Mouse (Mus musculus) lung, adult 2 months (tissue): ENCODE results near the gene Ppp6r1.

Source experiments
- CTCF ChIP-seq: fragments of 200-500 bp; IDR thresholded peaks from 2 replicates; pipeline ENCODE4 v1.5.1; 2011; ENCODE audit warnings: mild to moderate bottlenecking, low read length, control low read depth; ENCODE audit not compliant: insufficient read depth
- POLR2A ChIP-seq: fragments of 200-500 bp; IDR thresholded peaks from 2 replicates; pipeline ENCODE4 v1.6.1; 2011; ENCODE audit warnings: low read depth, mild to moderate bottlenecking, control low read depth, low read length, borderline replicate concordance; ENCODE audit errors: extremely low read depth

DNA sequence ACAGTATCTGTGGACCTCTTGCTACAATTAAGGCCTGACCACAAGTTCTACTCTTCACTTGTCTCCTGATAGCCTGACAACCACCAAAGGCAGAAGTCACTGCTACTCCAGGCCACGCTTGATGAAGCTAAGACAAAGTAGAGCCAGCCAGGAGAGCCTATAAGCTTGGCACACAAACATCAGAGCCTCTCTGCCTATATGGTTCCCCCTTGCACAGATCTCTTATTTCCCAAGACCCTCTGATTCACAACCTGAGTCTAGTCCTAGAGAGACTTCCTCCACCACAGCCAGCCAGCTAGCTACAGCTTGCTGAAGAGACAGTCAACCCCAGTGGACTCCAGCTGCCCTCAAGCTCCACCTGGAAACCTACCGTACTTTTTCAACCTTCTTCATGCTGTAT, 10.8 kb downstream of the Ppp6r1 start:
- TF ChIP-seq CTCF (no peak), POLR2A (no peak)
